Mouse (Mus musculus) liver (tissue): Measurements from ENCODE around the gene E2f6.
A peak's percentile ranks its signal among the peaks of the same experiment; 100 is the strongest.

Experiments
- DNase-seq: peaks from one replicate; pipeline ENCODE4 v3.0.0-alpha.2; 2020; ENCODE audit warnings: mixed read lengths

Gene E2f6

DNA sequence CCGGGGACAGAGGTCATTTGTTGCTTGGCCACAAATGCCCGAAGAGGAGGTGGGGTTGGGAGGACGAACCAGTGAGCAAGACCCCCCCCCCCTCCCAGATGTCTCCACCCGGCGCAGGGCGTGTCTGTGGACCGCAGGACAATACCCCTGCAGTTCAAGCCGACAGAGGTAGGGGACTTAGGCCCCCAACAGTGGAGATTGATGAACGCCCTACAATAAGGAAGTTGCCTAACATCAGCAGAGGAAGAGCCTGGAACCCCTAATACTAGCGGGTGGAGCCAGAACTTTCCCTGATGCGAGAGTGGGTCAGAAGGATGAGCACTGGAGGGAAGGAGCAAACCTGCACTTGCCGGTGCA, 9.8 kb upstream of the E2f6 start:
- DNase-seq: no peak

DNA sequence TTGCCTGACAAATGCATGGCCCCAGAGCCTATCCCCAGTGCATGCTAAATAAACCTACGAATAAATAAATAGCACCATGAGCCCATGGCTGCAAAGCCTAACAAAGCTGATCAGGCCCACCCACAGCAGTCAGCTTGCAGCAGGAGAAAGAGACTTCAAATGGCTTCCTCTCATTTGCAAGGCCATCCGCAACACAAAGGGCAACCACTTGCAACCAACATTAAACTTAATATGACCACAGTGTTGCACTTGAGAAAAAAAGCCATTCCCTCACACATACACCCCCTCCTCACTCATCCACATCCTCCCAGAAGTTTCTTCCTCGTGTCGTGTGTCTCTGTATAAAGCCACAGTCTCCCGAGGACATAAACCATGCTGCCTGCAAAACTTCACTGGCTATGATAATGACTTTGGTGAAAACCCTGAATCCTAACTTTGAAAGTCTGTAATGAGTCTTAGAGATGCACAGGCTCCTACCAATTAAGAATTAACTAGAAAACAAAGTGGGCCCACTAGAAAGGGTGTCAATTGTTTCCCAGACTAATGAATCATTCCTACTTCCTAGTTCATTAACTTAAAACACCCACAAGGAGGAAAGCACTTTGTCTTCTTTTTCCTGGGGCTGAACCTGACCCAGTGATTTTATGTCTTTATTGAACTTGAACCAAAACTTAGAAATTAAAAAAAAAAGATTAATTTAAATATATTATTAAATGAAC, 7.4 kb upstream of the E2f6 start:
- DNase-seq: no peak

DNA sequence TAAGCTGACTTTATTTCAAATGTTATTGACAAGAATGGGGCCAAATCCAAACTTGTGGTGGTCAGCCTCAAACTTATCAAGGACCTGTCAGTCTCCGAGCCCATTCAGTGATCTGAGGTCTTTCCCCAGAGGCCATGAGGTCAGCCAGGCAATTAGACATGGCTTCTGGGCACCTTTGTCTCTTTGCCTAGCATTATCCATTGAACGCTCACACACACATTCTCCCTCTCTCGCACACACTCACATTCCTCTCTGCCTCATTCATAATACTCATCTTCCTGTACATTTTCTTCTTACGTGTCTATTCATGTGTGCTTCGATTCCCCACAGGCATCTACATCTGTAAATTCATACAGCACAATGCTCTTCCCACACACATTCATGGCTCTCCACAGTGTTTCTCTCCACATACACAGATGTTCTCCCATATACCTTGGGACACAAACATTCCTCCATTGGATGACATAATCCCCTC, 6.8 kb upstream of the E2f6 start:
- DNase-seq: no peak

- peak; percentile 71 for DNase-seq
Measured at GRCm38 (mm10) chr12:16805511-16805910, 5.3 kb upstream of the E2f6 start.

DNA sequence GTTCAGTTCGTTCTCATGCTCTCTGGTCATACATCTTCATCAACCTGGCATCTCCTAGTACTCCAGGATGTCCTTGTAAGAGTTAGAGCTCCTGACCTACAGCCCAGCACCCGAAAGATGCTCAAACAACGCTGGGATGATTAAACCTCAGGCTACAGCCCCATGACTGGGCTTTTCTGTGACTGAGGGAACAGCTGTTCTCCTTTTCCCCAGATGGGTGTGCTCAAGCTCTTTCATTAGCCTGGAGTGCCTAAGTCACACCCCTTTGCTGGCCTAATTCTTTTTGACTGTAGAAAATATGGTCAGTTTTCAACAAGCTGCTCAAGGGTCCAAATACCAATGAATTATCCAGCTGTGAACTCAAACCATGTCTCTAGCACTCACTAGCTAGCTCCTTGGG, 2.7 kb upstream of the E2f6 start:
- no peak for DNase-seq

- no peak for DNase-seq
Measured at GRCm38 (mm10) chr12:16811477-16811876, 714 bp downstream of the E2f6 start.

DNA sequence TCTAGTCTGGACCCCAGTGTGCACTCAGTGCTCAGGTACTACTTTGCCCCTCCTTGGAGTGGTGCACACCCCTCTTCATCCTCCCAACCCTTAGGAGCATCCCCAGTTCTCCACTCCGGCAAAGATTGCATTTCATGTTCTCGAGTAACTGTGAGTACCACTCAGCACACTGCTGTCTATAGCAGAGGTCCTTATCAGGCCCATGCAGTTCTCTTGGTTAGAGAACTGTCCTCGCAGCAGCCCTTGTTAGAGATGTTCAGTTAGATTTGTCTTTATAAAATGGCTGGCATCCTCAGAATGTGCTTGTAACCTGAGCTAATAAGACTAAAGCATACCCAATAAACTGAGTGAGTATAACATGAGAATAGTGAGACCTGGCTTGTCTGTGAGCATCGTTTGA, 6.4 kb downstream of the E2f6 start:
- DNase-seq: no peak

DNA sequence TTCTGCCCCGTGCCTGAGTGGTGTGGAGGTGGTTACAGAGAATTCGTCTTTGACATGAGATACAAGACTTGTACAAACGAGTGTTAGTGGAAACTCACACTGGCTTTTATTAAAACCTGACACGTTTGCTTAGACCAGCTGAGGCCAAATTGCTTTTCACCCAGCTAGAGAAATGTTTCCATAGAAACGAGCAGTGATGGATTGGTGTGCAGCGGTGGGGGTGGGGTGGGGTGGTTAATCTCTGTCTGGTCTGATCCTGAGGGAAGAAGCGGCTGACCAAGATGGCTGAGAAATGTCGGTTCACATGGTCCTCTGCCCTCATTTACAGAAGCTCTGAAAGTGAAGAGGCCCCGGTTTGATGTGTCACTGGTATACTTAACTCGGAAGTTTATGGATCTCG, 7.8 kb downstream of the E2f6 start:
- no peak for DNase-seq

DNA sequence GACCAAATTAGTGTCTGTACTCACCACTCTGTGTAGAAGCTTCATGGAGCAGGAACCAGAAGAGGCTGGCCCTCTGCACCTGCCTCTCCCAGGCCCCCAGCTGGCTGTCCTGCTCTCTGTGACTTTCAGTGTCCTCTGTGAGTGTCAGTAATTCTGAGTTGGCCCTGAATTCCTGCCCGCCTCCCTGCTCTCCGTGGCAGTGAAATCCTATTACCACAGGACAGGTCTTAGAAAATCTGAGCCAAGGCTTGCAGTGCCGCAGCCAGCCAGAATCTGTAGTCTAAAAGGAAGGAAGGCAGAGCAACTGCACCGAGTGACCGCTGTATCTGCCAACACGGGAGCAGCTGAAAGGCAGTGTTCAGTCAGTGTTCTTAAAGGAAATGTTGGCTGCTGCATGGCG, 10.0 kb downstream of the E2f6 start:
- no peak for DNase-seq

DNA sequence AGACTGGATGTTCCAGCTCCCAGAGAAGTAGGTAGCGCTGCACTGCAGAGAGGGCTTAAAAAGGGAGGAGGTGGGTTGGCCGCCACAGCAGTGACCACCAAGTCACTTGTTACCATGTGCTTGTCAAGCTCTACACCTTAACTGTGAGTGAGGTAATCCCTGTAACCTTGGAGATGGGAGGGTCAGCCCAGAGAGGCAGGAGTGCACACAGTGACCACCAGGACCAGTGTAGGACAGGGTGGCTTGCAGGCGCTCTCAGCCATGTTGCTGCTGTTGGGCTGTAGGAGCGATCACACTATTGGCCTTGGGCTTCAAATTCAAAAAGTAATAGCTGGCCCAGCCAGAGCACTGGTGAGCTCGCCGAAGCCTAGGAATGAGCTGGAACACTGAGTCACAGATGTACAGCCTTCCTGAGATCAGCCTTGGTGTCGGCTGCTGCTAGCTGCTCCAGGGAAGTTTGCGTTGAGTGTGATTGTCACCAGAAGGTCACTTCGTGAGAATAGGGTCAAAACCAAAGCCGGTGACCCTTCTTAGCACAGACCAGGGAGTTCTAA, 11.5 kb downstream of the E2f6 start:
- no peak for DNase-seq

- DNase-seq: no peak
Measured at GRCm38 (mm10) chr12:16823701-16824100, 12.9 kb downstream of the E2f6 start.

- DNase-seq: peak; percentile 29
Measured at GRCm38 (mm10) chr12:16828505-16828904, 17.7 kb downstream of the E2f6 start.

DNA sequence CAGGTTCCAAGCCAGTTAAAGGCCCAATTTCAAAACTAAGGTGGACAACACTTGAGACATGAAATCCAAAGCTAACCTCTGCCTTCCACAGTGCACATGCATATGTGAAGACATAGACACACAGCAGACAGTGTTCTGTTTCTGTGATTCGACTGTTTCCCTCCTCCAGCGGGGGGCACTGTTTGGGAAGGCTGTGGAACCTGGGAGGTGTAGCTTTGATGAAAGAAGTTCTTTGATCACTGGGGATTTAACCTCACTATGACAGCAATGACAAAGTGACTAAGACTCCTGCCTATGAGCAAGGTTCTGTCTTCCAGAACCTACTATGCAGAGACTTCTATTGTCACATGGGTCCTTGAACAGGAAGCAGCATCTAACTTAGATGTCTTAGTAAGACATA, 19.0 kb downstream of the E2f6 start:
- DNase-seq: no peak

GRCm38 (mm10) chr12:16831071-16831470, 20.3 kb downstream of the E2f6 start:
- DNase-seq: no peak

GRCm38 (mm10) chr12:16834701-16835100, 23.9 kb downstream of the E2f6 start:
- no peak for DNase-seq

- DNase-seq: no peak
Measured at GRCm38 (mm10) chr12:16836188-16836587, 25.4 kb downstream of the E2f6 start.

DNA sequence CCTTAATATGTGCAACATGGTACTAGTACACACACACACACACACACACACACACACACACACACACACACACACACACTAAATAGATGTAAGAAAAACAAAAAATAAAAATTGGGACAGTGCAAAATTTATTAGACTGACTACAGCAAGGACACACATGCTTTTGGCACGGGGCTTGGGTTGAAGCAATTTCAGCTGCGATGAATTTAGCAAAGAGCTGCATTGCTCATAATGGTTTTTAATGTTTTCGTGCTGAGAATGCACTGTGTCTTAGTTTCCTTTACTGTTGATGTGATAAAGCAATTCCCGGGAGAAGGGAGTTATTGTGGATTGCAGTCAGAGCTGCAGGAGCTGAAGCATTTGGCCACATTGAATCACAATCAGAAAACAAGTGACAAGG, 27.0 kb downstream of the E2f6 start:
- no peak for DNase-seq

DNA sequence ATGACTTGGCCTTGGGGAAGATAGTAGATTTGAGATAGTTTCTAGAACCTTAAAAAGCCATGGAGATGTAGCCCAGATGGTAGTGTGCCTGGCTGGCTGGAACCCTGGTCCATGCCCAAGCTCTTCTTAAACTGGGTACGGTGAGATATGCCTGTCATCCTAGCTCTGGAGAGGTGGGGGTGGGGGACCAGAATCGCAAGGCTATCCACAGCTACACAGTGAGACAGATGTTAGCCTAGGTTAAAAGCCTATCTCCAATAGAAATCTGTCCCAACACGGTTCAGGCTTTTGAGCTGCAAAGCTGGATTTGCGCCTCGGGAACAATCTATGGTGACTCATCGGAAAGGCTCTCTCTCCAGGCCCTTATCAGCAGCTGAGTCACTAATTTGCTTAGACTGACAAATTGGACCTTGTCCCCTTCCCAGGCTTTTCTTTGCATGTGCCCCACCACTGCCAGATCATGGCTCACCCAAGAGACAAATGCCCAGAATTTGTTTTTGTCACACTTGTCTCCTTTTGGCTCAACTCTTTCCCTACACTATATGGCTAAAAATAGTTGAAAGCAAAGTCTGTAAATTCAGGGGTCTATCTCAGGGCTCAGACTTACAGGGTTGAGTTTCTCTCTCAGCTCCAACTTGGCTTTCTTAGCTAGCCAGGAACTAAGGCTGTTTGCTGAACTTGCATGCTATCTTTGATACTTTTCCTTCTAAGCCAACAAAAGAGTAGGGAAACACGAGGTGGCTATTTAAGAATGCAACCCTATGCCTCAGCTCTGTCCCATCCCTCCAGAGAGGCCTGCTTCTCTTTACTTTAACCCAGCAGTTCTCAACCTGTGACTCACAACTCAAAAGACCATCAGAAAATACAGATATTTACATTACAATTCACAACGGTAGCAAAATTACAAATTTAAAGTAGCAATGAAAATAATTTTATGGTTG, 30.3 kb downstream of the E2f6 start:
- DNase-seq: no peak

- no peak for DNase-seq
Measured at GRCm38 (mm10) chr12:16844623-16845592, 34.1 kb downstream of the E2f6 start.

GRCm38 (mm10) chr12:16847204-16847792, 36.5 kb downstream of the E2f6 start:
- no peak for DNase-seq

DNA sequence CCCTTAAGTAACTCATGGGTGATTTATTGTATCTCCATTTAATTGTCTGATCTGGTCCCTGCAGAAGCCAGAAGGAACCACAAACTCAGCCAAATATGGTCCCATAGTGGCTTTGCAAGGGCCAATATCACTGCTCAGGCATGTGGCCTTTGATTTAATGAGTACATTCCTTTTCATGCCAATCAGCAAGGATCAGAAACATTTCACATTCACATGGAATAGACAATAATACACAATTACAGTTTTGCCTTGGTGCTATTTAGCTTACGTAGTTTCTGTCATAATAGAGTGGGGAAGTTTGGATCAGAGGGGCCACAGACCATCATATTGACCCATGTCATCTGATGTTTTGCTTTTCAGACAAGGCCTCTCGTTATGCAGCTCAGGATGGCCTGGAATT, 37.7 kb downstream of the E2f6 start:
- DNase-seq: no peak

- DNase-seq: no peak
Measured at GRCm38 (mm10) chr12:16849821-16850220, 39.1 kb downstream of the E2f6 start.
